Mouse (Mus musculus) small intestine, adult 2 months (tissue): ENCODE results near the gene Rprd2. TPM values are rescaled to one million over a fixed set of nuclear protein-coding genes. Genes with fewer than 3 reads are reported as not detected.
"Not testable (repeated sequence)": the region's sequence is repeated elsewhere in the genome, so short reads cannot be mapped to it uniquely, and the experiment has no call there.

Experiments
- H3K27ac ChIP-seq: fragments of 200-500 bp; 2 replicates; pipeline ENCODE4 v1.5.1; 2012; ENCODE audit warnings: low read depth, low read length, control low read depth, inconsistent platforms; ENCODE audit not compliant: insufficient read depth
- H3K27me3 ChIP-seq: fragments of 200-500 bp; 2 replicates; pipeline ENCODE4 v1.6.1; 2012; ENCODE audit warnings: mild to moderate bottlenecking, moderate library complexity, low read length, inconsistent platforms; ENCODE audit not compliant: control insufficient read depth, insufficient read depth
- H3K36me3 ChIP-seq: fragments of 200-500 bp; 2 replicates; pipeline ENCODE4 v1.6.1; 2012; ENCODE audit warnings: mild to moderate bottlenecking, low read length, control low read depth, inconsistent platforms; ENCODE audit not compliant: control insufficient read depth, insufficient read depth
- H3K4me1 ChIP-seq: fragments of 200-500 bp; 2 replicates; pipeline ENCODE4 v1.6.1; 2012; ENCODE audit warnings: low read length, inconsistent platforms, mixed read lengths; ENCODE audit not compliant: control insufficient read depth, insufficient read depth, insufficient read length
- H3K4me3 ChIP-seq: fragments of 200-500 bp; 2 replicates; pipeline ENCODE4 v1.5.1; 2012; ENCODE audit warnings: low read depth, mild to moderate bottlenecking, control low read depth, inconsistent platforms, low read length, moderate library complexity
- CTCF ChIP-seq: fragments of 200-500 bp; IDR thresholded peaks from 2 replicates; pipeline ENCODE4 v1.5.1; 2012; ENCODE audit warnings: low read depth, mild to moderate bottlenecking, control low read depth, inconsistent platforms, low read length, moderate library complexity, mixed read lengths; ENCODE audit not compliant: insufficient replicate concordance, insufficient read length; ENCODE audit errors: extremely low read depth
- POLR2A ChIP-seq: fragments of 200-500 bp; IDR thresholded peaks from 2 replicates; pipeline ENCODE4 v1.6.1; 2012; ENCODE audit warnings: low read depth, mild to moderate bottlenecking, control low read depth, inconsistent platforms, low read length, moderate library complexity
- WGBS: fragments of 180-500 bp; shearing (Covaris S2); methylation state at CpG from one replicate; pipeline ENCODE4 v1.1.7; 2018; 5-methylcytosine and 5-hydroxymethylcytosine counted together
- polyA plus RNA-seq: library from polyadenylated mRNA; depleted of rRNA; stranded (reverse); fragments of >200 nt; gene quantifications from 2 replicates; pipeline ENCODE4 v1.2.3, GENCODE M21; 2012

Rprd2 gene
- polyA plus RNA-seq, 1 experiment, result 8.8 TPM

GRCm38 (mm10) chr3:95818026-95818511, 594 bp downstream of the Rprd2 start:
- Histone ChIP-seq H3K4me3 (peak overlapping the region; percentile 88), H3K4me1 (peaks cover 2% of the 10 kb centered on the region; the same call in 1 of the 2 replicates), H3K36me3 (no peaks in the 10 kb centered on the region), H3K27ac (peak overlapping the region; percentile 100), H3K27me3 (no peaks in the 10 kb centered on the region)
- TF ChIP-seq CTCF, result no peak
- peak; percentile 10; the same call in 1 of the 2 replicates for TF ChIP-seq POLR2A
- under 1% methylated on average over 21 of the region's 21 CpGs for WGBS

DNA sequence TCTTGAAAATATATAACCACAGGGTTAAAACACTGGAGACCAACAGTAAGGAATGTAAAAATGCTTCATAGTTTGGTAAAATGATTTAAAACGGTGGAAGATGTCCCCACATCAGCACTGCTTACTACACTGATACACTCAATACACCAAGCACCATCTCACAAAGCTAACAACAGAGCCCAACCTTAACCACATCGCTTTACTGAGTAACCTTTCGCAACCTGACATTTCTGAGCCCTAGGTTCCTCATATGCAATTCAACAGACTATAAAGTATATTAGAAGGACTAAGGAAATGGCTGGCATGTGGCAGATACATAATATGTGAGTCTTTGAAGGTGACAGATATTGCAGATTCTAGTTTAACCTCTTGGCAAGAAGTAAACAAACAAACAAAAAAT, 2.0 kb downstream of the Rprd2 start:
- no peak for TF ChIP-seq CTCF
- TF ChIP-seq POLR2A, result no peak
- 69% methylated on average over 3 of the region's 3 CpGs for WGBS
- no peaks in the 10 kb centered on the region for H3K36me3 ChIP-seq
- no peak overlapping the region for H3K4me3 ChIP-seq
- no peaks in the 10 kb centered on the region for H3K27me3 ChIP-seq
- H3K4me1 ChIP-seq, result peaks cover 2% of the 10 kb centered on the region; the same call in 1 of the 2 replicates
- H3K27ac ChIP-seq, result no peak overlapping the region

DNA sequence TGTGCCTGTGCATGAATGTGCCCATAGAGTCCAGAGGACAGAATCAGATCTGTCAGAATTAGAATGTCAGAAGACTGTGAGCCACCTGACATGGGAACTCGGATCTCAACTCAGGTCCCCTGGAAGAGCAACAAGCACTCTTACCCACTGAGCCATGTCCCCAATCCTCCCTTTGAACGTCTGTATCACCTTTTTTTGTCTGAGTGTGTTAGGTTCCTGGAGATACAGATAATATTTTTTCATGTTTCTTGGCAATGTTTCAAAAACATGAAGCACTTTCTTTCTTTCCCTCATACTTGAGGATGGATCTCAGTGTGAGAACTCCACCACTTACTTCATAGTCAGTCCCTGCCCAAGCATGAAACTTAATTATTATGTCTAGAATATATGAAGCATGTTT, 10.3 kb downstream of the Rprd2 start:
- Histone ChIP-seq H3K27me3 (no peaks in the 10 kb centered on the region), H3K27ac (no peak overlapping the region), H3K36me3 (peaks cover 13% of the 10 kb centered on the region), H3K4me3 (no peak overlapping the region), H3K4me1 (no peaks in the 10 kb centered on the region)
- 35% methylated on average over 2 of the region's 2 CpGs for WGBS
- TF ChIP-seq CTCF (no peak), POLR2A (no peak)

GRCm38 (mm10) chr3:95807630-95808029, 11.0 kb downstream of the Rprd2 start:
- not testable (repeated sequence) for H3K27ac ChIP-seq, H3K4me3 ChIP-seq, H3K27me3 ChIP-seq, H3K4me1 ChIP-seq
- 85% methylated on average over 6 of the region's 6 CpGs for WGBS
- peaks cover 13% of the 10 kb centered on the region for H3K36me3 ChIP-seq

- TF ChIP-seq POLR2A (no peak), CTCF (no peak)
- Histone ChIP-seq H3K4me1 (no peaks in the 10 kb centered on the region), H3K27ac (no peak overlapping the region), H3K27me3 (no peaks in the 10 kb centered on the region), H3K36me3 (peaks cover 13% of the 10 kb centered on the region), H3K4me3 (no peak overlapping the region)
- WGBS, result 13% methylated on average over 1 of the region's 1 CpGs
Measured at GRCm38 (mm10) chr3:95806677-95807076, 12.0 kb downstream of the Rprd2 start.

DNA sequence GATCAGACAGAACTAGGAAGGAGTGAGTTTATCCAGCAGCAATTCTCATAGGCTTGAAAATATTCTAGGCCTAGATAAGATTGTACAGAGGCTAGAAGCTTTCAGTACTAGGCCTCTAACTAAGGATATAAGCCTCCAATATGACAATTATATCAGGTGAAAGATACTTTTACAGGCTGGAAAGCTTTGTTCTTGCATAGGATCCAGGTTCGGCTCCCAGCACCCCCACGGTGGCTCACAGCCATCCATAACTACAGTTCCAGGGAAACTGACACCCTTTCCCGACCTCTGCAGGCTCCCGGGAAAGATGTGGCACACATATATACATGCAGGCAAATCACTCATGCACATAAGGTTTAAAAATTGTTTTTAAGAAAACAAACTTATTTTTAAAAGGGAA, 14.8 kb downstream of the Rprd2 start:
- Histone ChIP-seq H3K27me3 (no peaks in the 10 kb centered on the region), H3K4me3 (no peak overlapping the region), H3K36me3 (peaks cover 13% of the 10 kb centered on the region), H3K27ac (no peak overlapping the region), H3K4me1 (no peaks in the 10 kb centered on the region)
- TF ChIP-seq CTCF, result no peak
- 98% methylated on average over 4 of the region's 4 CpGs for WGBS

DNA sequence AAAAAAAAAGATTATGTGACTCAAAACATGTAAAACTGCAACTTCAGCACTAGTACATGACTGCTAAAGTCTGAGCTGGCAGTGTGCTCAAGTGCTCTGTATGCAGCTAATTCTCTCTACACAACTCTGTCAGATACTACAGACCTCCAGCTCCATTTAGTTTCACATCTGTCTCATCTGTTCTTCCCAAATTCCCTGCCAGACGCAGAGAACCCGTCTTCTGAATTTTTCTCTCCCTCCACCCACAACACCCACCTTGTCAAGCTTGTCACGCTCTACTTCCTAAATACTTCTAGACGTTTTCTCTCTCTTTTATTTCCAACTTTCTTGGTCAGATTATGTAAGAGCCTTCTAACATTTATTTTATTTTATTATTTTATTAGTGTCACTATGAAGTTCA, 19.9 kb downstream of the Rprd2 start:
- Histone ChIP-seq H3K36me3 (peaks cover 2% of the 10 kb centered on the region; the same call in 1 of the 2 replicates), H3K4me1 (0 out of 2 replicates have a peak, but pooled peaks cover 2% of the 10 kb centered on the region), H3K27me3 (no peaks in the 10 kb centered on the region), H3K4me3 (no peak overlapping the region), H3K27ac (no peak overlapping the region)
- WGBS, result 80% methylated on average over 4 of the region's 4 CpGs
- TF ChIP-seq POLR2A (no peak), CTCF (no peak)

- no peaks in the 10 kb centered on the region for H3K27me3 ChIP-seq
Measured at GRCm38 (mm10) chr3:95794299-95794698, 24.4 kb downstream of the Rprd2 start.

More at GRCm38 (mm10) chr3:95794299-95794698, 24.4 kb downstream of the Rprd2 start:
- Histone ChIP-seq H3K36me3 (peaks cover 2% of the 10 kb centered on the region; the same call in 1 of the 2 replicates), H3K4me3 (no peak overlapping the region), H3K4me1 (0 out of 2 replicates have a peak, but pooled peaks cover 2% of the 10 kb centered on the region), H3K27ac (no peak overlapping the region)
- TF ChIP-seq POLR2A (no peak), CTCF (no peak)
- WGBS, result 73% methylated on average over 1 of the region's 1 CpGs
